Mouse (Mus musculus) embryo, embryonic 11 days (tissue): ENCODE measurements around the gene Fpgs.
A peak's percentile ranks its signal among the peaks of the same experiment; 100 is the strongest.

ENCODE experiments used
- DNase-seq: peaks from one replicate; pipeline ENCODE4 v3.0.0-alpha.2; 2015

Gene Fpgs

DNA sequence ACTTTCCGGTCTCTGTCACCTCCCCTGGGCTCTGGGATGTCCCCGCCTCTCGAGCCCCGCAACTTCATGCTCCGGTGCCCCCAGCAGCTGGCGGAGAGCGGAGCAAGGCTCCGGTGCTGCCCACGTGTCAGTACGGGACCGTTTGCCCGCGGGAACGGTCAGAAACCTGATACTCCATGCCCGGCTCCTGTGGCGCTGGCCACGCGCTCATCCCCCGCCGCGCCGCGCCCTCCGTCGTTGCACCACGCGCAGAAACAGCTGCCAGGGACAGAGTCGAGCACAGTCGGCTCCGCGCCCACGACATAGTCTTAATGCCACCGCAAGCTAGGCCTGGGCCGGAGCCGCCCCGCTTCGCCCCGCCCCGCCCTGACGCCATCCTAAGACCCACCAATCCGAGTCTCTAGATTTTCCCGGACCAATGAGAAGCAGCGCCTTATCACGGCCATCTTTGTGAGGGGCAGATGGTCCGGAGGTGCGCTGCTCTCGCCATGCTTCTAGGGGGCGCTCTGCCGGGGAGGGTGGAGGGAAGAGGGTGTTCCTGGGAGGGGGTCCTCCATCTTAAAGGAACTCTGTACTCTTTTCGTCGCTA lies 10.0 kb downstream of the Fpgs start:
- peak; percentile 98 for DNase-seq

DNA sequence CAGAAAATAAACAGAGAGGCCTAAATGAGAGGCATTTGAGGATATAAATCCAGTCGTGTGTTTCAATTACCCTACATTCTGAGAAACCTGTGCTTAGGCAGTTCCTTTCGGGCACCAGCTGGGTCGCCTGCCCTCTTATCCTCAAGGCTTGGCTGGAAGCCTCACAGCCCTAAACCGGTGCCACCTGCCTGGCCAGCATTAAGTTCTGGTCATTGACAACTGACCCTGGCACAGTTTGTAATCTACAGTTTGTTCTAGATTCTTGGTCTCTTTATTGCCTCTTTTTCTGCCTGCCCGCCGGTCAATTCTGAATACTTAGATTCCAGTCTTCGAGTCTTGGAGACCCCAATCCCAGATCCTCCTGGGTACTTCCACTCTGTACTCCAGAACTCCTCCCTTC lies 10.7 kb downstream of the Fpgs start:
- DNase-seq, result no peak

DNA sequence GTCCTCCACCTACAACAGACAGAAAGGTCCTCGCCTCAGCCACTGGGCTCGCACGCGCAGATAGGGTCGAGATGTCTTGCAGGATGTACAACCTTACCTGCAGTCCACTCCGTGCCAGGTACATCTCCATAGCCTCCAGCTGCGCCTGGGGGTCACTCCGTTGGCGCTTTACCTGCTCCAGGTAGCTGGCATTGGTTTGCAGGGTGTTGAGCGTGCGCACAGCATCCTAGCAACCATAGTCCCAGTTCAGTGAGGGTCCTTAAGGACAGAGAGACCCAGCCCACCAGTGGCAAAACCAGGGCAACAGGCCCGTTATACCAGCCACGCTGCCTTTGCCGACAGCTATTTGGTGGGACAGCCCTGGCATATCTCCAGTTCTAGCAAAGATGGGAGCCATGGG lies 11.4 kb downstream of the Fpgs start:
- DNase-seq, result no peak

DNA sequence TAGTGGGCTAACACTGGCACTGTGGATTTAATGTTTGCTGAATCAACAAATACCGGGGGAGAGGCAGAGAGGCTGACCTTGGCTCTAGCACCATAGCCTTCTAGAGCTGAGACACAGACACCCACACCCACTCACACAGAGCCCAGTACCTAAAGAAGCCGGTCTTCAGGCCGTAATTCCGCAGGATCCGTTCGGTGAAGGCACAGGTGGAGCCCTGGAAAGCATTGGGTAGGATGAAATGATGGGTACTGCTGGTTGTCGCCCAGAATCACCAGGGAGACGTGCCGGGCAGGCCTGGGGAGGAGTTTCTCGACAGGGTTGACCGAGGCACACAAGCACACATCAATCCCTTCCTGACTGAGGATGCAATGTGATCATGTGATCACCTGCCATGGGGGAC lies 12.9 kb downstream of the Fpgs start:
- no peak for DNase-seq

DNA sequence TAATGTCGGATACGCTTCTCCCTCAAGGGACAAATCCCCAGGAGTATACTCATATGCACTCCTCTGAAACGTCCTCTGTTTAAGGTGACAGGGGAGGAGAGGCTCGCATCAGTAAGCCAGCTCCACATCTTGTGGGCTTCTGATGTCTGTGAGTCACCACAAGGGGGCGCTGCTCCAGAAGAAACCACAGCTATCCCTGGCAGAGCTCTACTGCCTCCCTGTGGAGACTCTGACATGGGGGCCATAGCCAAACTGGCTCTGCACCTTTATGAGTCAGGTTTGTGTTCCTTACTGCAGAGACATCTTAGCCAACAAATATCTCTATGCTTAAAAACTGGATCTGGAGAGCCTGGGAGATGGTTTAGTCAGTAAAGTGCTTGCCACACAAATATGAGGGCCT lies 14.5 kb downstream of the Fpgs start:
- DNase-seq, result peak; percentile 89

DNA sequence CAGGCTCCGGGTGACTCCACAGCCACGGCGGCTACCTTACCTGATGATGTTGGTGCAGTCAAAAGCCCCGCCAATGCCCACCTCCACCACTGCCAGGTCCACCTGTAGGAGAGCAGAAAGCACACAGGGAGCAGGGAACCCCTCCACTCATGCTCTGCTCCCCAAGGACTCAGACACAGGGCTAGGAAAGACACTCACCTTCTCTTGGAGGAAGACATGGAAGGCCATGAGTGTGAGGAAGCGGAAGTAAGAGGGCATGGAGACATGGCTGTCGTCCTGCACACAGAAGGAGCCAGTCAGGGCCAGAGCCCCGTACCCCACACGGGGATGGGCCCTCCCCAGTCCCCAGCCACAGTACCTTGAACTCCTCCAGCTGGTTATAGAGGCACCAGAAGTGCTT lies 16.4 kb downstream of the Fpgs start:
- DNase-seq, result no peak

DNA sequence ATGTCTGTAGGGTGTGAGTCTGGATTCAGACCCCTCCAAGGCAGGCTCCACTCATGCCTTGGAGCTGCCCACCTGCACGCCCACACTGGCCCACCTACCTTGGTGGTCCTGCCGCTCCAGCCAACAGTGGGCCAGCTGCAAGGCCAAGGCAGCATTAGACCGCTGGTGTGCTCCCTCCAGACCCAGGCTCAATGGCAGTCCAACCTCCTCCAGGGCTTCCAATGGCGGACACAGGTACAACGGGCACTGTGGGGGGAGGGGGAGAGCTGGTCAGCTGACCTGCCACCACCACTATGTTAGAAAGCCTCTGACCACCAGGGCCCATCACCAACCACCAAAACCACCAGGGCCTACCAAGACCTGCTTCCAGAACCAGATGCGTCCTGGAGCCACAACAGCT lies 17.3 kb downstream of the Fpgs start:
- DNase-seq, result no peak

DNA sequence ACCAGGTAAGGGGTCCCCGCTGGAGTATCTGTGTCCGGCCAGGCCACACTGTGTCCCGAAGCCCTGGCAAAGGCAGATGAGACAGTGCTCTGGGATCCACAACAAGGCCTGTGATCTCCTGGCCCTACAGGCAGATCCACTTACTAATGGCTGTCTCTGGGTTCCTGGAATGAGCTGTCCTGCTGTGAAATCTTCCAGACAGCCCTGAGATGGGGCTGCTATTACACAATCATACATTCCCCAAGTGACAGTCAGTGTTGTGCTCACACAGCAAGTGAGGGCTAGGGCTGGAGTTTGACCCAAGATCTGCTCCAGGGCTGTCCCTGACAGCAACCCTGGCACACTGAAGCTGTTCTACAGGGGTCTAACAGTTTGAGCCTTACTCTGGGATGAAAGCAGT lies 18.1 kb downstream of the Fpgs start:
- DNase-seq, result no peak

DNA sequence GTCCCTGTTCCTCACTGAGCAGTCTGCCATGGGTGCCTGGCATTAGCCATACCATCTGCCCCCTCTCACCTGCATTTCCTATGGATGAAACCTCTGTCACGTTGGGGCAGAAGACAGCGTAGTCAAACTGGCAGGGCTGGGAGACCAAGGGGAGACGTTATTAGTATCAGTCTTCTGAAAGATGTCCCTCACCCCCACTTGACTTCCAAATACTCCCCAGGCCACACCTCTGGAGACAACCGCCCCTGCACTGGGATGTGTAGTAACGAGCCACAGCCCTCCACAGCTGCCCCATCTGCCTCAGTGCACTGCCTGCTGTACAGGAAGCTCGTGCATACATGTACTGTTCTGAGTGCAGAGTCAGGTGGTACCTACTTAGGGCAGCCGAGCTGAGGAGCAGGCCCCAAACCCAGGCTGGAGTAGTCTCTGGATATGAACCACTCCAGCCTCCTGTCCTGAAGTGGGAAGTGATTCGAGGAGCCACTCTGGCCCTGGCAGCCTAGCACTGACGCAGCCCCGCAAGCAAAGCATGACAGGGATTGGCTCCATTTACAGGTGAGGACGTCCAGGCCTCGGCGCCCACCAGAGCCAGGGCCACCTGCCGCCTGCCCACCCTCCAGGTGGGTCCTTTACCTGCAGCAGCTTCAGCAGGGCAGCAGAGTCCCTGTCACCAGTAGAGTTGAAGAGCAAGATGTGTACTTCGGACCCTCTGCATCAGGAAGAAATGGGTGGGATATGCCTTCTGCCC lies 19.1 kb downstream of the Fpgs start:
- DNase-seq, result no peak

DNA sequence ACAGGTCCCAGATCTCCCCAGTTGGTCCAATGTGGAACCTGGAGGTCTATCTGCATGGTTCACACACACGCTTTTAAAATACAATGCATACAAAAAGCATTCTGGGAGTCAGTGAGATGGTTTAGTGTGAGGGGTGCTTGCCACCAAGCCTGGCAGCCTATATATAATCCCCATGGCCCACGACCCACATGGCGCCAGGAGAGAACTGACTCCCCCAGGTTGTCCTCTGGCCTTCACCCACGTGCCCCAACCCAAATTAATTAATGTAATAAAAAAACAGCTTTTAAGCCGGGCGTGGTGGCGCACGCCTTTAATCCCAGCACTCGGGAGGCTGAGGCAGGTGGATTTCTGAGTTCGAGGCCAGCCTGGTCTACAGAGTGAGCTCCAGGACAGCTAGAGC lies 20.2 kb downstream of the Fpgs start:
- DNase-seq, result no peak

DNA sequence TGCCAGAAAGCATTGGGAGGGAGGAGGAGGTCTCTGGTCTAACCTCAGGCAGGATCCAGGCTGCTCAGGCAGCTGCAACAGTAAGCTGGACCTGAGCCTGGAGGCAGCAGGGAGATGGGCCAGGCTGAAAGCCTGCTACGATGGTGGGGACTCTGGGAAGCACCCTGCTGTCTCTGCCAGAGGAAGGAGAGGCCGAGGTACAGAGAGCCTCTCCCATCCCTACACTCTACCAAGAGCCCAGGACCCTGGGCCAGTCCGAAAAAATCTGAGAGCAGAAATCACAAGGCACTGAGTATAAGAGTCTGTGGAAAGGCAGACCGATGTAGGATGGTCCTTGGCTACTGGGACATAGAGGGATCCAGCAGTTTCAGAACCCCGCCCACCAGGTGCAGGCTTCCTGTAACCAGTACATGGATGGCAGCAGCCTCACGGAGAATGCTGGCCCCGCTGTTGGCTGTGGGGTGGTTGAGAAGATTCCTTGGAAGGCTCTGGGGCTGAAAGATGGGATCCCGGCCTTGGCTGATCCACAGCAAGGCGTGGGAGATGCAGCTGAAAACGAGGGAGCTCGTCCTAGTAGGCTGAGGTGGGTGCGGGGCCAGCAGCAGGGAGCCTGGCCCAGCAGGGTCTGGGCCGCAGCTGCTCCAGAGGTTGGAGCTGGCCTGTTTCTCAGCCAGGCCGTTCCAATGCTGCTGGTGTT lies 21.1 kb downstream of the Fpgs start:
- DNase-seq, result no peak

DNA sequence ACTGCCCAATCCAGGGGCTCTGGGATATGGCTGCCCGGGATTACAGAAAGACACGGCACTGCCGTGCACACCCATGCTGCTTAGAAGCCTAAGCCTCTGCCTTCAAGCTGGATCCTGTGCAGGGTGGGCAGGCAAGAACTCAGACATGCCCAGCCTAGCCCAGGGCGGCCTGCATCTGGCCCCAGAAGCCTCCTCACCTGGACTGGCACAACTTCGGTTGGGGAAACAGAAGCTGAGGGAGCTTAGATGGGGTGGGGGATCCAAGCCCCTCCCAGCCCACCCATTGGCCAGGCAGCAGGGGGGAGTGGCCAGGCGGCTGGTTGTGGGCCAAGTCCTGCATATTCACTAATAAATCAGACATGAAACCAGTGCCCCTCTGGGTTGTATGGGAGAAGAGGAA lies 22.2 kb downstream of the Fpgs start:
- DNase-seq, result no peak

DNA sequence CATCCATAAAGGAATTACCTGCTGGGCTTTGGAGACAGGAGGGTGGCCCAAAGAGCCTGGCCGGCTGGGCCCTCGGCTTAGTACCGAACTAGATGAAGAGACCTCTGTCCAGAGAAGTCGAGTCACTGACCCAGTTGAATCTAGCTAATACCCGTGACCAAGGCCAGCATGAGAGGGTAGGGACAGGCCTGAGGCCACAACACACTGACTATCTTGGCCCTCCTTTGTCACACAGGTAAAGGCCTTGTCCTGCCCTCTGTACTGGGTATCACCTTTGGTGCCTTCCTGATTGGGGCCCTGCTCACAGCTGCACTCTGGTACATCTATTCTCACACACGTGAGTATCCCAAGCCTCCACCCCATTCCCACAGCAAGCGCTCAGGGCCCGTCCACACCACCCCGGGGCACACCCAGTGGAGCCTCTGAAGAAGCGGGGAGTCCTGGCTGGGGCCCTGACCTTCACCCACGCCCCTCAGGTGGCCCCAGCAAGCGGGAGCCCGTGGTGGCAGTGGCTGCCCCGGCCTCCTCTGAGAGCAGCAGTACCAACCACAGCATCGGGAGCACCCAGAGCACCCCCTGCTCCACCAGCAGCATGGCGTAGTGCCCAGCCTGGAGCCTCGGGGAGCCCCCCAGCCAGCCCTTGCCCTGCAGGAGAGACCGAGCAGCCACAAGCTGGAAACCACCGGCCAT lies 22.8 kb downstream of the Fpgs start:
- no peak for DNase-seq

DNA sequence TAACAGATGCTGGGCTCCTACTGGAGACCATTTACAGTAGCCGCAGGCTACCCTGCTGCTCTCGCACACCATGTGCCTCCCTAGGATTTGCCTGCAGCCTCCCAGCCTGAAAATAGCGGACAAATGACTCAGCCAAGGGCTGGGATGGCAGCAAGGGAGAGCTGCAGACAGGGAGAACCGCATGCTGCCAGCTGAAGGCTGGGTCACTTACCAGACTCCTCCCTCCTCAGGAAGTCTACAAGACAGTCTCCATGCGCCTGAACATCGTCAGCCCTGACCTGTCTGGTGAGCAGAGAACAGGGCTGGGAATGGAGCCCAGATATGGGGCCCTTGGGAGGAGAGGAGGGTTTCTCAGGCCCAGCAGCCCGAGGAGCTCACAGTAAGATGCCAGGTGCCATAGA lies 23.9 kb downstream of the Fpgs start:
- DNase-seq, result no peak

DNA sequence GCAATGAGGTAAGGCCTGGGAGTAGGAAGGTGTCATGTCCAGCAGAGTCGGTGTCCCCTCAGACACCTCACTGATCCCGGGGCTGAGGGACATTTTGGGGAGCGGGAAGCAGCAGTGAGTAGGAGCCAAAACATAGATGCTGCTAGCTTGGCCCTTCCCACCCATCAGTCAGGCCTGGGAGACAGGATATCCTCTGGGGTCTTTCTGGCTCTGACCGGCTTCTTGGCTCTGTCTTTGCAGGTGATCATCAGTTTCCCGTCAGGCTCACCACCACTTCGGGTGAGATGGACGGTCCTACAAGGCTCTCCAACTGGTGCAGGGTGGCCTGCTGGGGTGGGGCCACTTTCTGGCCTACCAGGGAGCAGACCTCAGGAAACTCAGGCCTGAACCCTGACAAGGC lies 26.3 kb downstream of the Fpgs start:
- no peak for DNase-seq

DNA sequence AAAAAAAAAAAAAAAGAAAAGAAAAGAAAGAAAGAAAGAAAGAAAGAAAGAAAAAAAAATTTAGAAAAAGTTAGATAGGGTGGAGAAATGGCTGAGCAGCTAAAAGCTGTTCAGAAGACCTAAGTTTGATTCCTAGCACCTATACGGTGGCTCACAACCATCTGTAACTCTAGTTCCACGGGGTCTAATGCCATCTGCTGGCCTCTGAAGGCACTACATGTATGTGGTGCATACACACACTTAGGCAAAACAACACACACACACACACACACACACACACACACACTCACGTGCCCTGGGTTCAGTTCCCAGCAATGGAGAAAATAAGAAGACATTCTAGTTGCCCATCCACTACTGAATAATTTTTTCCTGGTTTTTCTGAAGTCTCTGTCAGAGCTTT lies 27.1 kb downstream of the Fpgs start:
- DNase-seq, result no peak

DNA sequence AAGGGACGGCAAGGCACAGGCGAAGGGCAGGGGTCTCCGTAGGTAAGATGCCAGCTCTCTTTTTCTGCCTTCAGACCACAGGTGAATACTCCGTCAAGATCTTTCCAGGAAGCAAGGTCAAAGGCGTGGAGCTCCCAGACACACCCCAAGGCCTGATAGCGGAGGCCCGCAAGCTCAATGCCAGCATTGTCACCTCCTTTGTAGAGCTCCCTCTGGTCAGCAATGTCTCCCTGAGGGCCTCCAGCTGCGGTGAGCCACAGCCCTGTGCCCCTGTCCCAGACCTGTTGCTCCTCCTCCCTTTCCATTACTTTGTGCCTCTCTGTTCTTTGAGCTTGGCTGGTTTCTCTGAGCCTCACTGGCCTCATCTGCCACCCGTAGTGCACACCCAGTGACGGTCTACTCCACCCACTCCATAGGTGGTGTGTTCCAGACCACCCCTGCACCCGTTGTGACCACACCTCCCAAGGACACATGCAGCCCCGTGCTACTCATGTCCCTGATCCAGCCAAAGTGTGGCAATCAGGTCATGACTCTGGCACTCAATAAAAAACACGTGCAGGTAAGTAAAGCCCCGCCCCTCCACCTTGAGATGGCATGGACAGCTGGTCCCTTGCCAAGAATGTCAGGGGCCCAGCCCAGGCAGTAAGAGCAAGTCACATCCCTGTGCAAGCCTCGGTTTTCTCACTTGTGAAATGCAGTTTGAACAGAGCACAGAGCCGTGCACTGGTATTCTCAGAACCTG lies 30.6 kb downstream of the Fpgs start:
- DNase-seq, result no peak

DNA sequence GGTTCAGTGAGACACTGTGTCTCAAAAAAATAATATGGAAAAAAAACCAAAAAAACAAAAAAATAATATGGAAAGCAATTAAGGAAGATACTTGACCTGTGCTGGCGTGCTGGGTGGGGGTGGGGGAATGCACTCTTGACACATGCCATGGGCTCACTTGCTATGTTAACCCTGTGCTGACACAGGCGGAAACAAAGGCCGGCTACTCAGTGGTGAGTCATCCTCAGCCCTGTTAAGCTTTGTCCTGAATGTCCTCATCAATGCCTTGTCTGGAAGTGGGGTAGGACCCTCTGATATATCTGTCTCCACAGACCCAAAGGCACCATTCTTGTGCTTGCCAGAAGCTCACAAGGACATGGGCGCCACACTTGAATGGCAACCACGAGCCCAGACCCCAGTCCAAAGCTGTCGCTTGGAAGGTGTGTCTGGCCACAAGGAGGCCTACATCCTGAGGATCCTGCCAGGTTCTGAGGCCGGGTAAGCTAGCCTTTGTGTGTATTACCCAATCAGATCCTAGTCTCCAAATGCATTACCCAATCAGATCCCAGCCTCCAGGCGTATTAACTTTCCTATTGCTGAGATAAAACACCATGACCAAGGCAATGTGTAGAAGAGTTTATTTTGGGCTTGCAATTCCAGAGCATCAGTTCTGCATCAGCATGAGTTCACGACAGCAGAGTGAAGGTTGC lies 31.9 kb downstream of the Fpgs start:
- no peak for DNase-seq

DNA sequence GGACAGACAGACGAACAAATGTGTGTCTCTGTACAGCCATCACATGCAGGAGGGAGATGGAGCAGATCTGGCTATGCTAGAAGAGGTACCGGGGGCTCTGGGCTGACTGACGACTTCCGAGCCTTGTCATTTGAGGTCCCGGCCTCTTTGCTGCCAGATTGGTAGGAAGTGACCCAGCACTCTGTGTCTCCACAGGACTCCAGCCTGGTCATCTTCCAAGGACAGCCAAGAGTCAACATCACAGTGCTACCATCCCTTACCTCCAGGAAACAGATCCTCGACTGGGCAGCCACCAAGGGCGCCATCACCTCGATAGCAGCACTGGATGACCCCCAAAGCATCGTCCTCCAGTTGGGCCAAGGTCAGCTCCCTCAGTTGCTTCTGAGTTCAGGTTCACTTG lies 32.8 kb downstream of the Fpgs start:
- DNase-seq, result no peak

DNA sequence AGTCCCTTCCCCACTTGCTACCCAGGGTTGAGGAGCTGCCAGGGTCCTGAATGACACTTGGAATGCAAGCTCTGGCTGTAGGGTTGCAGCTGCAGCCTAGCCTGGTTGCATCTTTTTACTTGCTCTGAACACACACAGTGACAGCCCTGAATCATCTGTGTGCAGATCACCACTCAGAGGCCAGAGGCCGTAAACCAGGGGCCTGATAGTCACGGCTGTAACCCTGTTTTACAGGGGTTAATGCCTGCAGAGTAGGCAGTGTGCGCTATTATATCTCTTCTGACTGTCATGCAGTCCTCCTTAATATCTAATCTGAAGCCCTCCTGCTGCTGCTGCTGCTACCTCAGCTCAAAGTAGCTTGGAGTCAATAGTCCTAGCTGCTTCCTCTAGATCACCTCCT lies 34.1 kb downstream of the Fpgs start:
- no peak for DNase-seq

DNA sequence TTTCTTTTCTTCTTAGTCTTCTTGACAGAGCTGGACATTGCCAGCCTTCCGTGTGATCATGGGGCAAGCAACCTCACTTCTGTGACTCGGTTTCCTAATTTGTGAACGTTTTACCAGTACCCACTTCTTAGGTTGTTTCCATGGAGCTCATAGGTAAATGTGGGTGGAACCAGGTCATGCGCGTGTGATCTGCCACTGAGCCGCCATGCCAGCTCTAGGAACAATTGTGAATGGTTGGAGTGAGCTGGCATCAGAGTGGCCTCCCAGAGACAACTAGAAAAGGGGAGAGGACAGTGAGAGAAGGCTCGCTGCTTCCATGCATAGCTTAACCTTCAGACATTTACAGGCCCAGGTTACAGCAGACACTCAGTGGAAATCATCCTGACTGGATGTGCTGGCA lies 35.8 kb downstream of the Fpgs start:
- no peak for DNase-seq

DNA sequence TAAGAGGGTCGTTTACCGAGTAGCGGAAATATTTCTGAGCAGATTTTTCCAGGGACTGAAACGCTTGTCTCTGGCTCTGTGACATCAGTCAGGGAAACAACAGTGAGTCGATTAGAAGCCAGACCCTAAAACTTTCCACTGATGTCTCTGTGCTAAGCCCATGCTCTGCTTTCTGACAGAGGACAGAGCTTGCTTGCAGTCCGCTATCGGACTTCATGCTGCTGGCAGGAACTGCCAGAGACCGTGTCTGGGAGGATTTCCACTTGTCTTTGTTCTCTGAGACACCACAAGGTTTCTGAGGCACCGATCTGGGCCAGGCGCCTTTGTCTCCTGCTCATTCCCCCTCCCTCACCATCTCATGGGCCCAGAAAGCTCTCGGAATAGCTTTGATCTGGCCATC lies 36.2 kb downstream of the Fpgs start:
- no peak for DNase-seq

DNA sequence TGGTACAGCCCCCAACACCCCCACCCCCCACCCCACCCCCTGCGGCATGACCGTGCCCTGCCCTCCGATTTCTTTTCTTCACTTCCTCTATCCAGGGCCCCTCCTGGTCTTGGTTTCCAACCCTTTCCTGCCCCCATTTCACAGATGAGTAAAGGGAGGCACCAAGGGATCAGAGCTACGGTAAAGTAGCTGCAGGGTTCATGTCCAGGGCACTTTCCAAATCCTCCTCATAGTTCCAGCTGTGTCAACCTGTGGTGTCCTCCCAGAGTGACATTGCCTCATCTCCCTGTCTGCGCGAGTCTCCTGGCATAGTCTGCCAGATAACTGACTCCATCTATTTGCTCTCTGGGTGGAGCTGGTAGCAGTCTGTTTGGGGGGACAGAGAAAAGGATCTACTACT lies 38.1 kb downstream of the Fpgs start:
- no peak for DNase-seq
